Mouse (Mus musculus): ENCODE measurements around the gene Dffa. TPM values are rescaled to one million over a fixed set of nuclear protein-coding genes. Genes with fewer than 3 reads are reported as not detected.

Dffa gene
- 19.2 and 24.7 TPM in 2 replicates for total RNA-seq (2017)

- ATAC-seq (ENCODE audit: extremely low read depth, insufficient number of reproducible peaks, low FRiP score, poor library complexity, severe bottlenecking): peak; percentile 92
Observed at GRCm38 (mm10) chr4:149103875-149104561, at the start of gene Dffa. TSS of gene Dffa (plus strand) at chr4:149104146.

- no peak for ATAC-seq (ENCODE audit: extremely low read depth, insufficient number of reproducible peaks, low FRiP score, poor library complexity, severe bottlenecking)
Observed at GRCm38 (mm10) chr4:149055847-149056246, 48.1 kb upstream of the Dffa start.

GRCm38 (mm10) chr4:149056957-149057356 is 47.0 kb upstream of the Dffa start:
- ATAC-seq (ENCODE audit: extremely low read depth, insufficient number of reproducible peaks, low FRiP score, poor library complexity, severe bottlenecking): no peak

GRCm38 (mm10) chr4:149057470-149057869 is 46.5 kb upstream of the Dffa start:
- ATAC-seq (ENCODE audit: extremely low read depth, insufficient number of reproducible peaks, low FRiP score, poor library complexity, severe bottlenecking): no peak

- ATAC-seq (ENCODE audit: extremely low read depth, insufficient number of reproducible peaks, low FRiP score, poor library complexity, severe bottlenecking): no peak
Observed at GRCm38 (mm10) chr4:149058298-149058697, 45.6 kb upstream of the Dffa start.

GRCm38 (mm10) chr4:149059713-149060112 is 44.2 kb upstream of the Dffa start:
- no peak for ATAC-seq (ENCODE audit: extremely low read depth, insufficient number of reproducible peaks, low FRiP score, poor library complexity, severe bottlenecking)

- no peak for ATAC-seq (ENCODE audit: extremely low read depth, insufficient number of reproducible peaks, low FRiP score, poor library complexity, severe bottlenecking)
Observed at GRCm38 (mm10) chr4:149060621-149061431, 43.1 kb upstream of the Dffa start.

- no peak for ATAC-seq (ENCODE audit: extremely low read depth, insufficient number of reproducible peaks, low FRiP score, poor library complexity, severe bottlenecking)
Observed at GRCm38 (mm10) chr4:149061432-149061718, 42.6 kb upstream of the Dffa start.

GRCm38 (mm10) chr4:149062406-149063318 is 41.3 kb upstream of the Dffa start:
- no peak for ATAC-seq (ENCODE audit: extremely low read depth, insufficient number of reproducible peaks, low FRiP score, poor library complexity, severe bottlenecking)

- ATAC-seq (ENCODE audit: extremely low read depth, insufficient number of reproducible peaks, low FRiP score, poor library complexity, severe bottlenecking): no peak
Observed at GRCm38 (mm10) chr4:149064061-149064854, 39.7 kb upstream of the Dffa start.

- no peak for ATAC-seq (ENCODE audit: extremely low read depth, insufficient number of reproducible peaks, low FRiP score, poor library complexity, severe bottlenecking)
Observed at GRCm38 (mm10) chr4:149066672-149067551, 37.0 kb upstream of the Dffa start.

- no peak for ATAC-seq (ENCODE audit: extremely low read depth, insufficient number of reproducible peaks, low FRiP score, poor library complexity, severe bottlenecking)
Observed at GRCm38 (mm10) chr4:149075073-149075472, 28.9 kb upstream of the Dffa start.

GRCm38 (mm10) chr4:149075871-149076575 is 27.9 kb upstream of the Dffa start:
- peak; percentile 77 for ATAC-seq (ENCODE audit: extremely low read depth, insufficient number of reproducible peaks, low FRiP score, poor library complexity, severe bottlenecking)

GRCm38 (mm10) chr4:149078261-149078660 is 25.7 kb upstream of the Dffa start:
- ATAC-seq (ENCODE audit: extremely low read depth, insufficient number of reproducible peaks, low FRiP score, poor library complexity, severe bottlenecking): no peak

- no peak for ATAC-seq (ENCODE audit: extremely low read depth, insufficient number of reproducible peaks, low FRiP score, poor library complexity, severe bottlenecking)
Observed at GRCm38 (mm10) chr4:149079629-149080028, 24.3 kb upstream of the Dffa start.

GRCm38 (mm10) chr4:149080111-149080510 is 23.8 kb upstream of the Dffa start:
- ATAC-seq (ENCODE audit: extremely low read depth, insufficient number of reproducible peaks, low FRiP score, poor library complexity, severe bottlenecking): no peak

GRCm38 (mm10) chr4:149081528-149081927 is 22.4 kb upstream of the Dffa start:
- no peak for ATAC-seq (ENCODE audit: extremely low read depth, insufficient number of reproducible peaks, low FRiP score, poor library complexity, severe bottlenecking)
